Mouse (Mus musculus): ENCODE results near the gene Ovca2.

DNA sequence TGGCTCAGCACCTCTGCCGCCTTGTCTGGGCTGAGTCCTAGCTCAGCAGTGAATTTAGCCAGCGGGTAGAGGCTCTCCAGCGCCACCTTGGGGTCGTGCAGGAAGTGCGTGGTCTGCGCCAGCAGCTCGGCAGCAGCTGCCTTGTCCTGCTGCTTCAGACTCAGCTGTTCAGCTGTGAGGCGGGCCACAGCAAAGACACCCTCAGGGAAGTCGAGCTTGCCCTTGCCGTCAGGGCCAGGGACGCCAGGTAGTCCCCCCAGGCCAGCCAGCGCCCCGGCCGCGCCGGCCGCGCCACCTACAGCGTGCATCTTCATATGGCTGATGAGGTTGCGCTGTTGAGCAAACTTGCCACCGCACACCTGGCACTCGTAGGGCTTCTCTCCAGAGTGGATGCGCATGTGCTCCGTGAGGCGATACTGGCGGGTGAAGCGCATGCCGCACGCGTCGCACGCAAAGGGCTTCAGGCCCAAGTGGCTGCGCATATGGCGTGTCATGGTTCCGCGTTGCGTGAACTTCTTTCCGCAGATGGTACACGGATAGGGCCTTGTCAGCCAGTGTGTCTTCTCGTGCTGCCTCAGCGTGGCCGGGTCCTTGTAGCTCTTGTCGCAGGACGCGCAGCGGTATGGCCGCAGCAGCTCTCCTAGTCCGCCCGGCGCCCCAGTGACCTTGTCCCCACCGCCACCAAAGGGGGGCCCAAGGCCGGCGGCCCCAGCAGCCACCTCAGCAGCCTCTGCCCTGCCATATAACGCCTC, 13.0 kb downstream of the Ovca2 start:
- peak; percentile 74 for TF ChIP-seq CTCF (IDR thresholded peaks at IDR 0.05; ENCODE audit: insufficient read depth, low read length)
- TF ChIP-seq POLR2A (IDR thresholded peaks at IDR 0.05; ENCODE audit: borderline replicate concordance, extremely low read depth, low read depth, low read length), result peak; percentile 25; the same call in 1 of the 2 replicates

Data from lung, adult 2 months (tissue).